Mouse (Mus musculus): ENCODE data around the gene Thap3.
A peak's percentile ranks its signal among the peaks of the same experiment; 100 is the strongest.

GRCm38 (mm10) chr4:152012109-152012508 is 23.3 kb upstream of the Thap3 start:
- TF ChIP-seq E2F4 (IDR thresholded peaks at IDR 0.05; ENCODE audit: insufficient read depth): no peak
- peak in 2 of 3 experiments; percentile 30 to 72 for TF ChIP-seq MYOG (IDR thresholded peaks at IDR 0.05; ENCODE audit: control insufficient read depth in 1 of 3, insufficient read depth in 1 of 3, insufficient read length in 2 of 3, low read depth in 2 of 3)
- TF ChIP-seq POLR2A (IDR thresholded peaks at IDR 0.05; ENCODE audit: insufficient read length, low read depth): no peak
- TF ChIP-seq USF1 (IDR thresholded peaks at IDR 0.05; ENCODE audit: low read depth): no peak
- no peak for TF ChIP-seq MAX (IDR thresholded peaks at IDR 0.05; ENCODE audit: low read depth)
- TF ChIP-seq POLR2AphosphoS2 (IDR thresholded peaks at IDR 0.05; ENCODE audit: insufficient read length, low read depth): no peak
- TF ChIP-seq REST (IDR thresholded peaks at IDR 0.05; ENCODE audit: insufficient read depth, insufficient read length): no peak

Data from myocyte (in vitro differentiated cells).